Mouse (Mus musculus) hindlimb bud, embryonic 11.5 days (tissue): ENCODE measurements around the gene P3h2.

Experiments
- DNase-seq: peaks from one replicate; pipeline ENCODE4 v3.0.0-alpha.2; 2012; ENCODE audit warnings: low read depth, low spot score; ENCODE audit errors: extremely low spot score

The P3h2 gene

GRCm38 (mm10) chr16:25994605-25995004 lies 111.0 kb downstream of the P3h2 start:
- no peak for DNase-seq

DNA sequence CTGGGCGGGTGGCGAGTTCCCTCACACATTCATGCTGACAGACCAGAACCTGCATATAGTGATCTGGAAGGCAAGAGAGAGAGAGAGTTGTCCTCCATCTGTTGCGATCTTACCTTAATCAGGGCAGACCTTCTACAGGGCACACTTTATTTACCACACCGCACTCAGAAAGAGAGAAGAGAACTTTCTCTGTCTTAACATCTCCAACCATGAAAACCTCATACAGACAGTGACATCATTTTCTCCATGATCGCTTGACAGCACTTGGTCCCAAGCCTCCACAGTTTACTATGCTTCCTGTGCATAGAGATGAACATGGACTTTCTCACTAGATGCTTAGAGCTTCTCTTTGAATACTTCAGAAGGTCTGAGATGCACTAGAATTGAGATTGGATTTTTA lies 118.4 kb downstream of the P3h2 start:
- DNase-seq = no peak

GRCm38 (mm10) chr16:25983635-25984034 lies 121.9 kb downstream of the P3h2 start:
- DNase-seq = no peak

- DNase-seq = no peak
Measured at GRCm38 (mm10) chr16:25979037-25979436, 126.5 kb downstream of the P3h2 start.

- no peak for DNase-seq
Measured at GRCm38 (mm10) chr16:25977210-25977609, 128.4 kb downstream of the P3h2 start.

- DNase-seq = no peak
Measured at GRCm38 (mm10) chr16:25971285-25971684, 134.3 kb downstream of the P3h2 start.

GRCm38 (mm10) chr16:25970720-25971119 lies 134.9 kb downstream of the P3h2 start:
- no peak for DNase-seq

- no peak for DNase-seq
Measured at GRCm38 (mm10) chr16:25970193-25970592, 135.4 kb downstream of the P3h2 start.

GRCm38 (mm10) chr16:25967297-25967696 lies 138.3 kb downstream of the P3h2 start:
- peak; percentile 62 for DNase-seq

GRCm38 (mm10) chr16:25963856-25964255 lies 141.7 kb downstream of the P3h2 start:
- DNase-seq = peak; percentile 46

DNA sequence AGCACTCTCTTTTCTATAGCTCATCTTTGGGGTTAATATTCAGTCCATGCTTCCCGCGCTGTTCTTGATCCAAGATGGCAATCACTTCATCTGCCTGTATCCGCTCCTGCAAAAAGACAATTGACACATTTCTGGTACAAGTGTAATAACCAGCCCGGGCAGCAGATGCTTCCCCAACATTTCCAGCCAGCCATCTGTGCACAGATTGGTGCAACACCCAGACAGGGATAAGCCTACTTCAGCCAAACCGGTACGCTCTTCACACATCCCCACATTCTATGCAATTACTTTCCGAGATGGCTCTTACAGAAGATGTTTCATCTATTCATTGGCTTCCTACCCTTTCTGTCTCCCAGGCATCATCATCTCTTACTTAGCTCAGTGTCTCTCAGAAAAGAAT lies 145.2 kb downstream of the P3h2 start:
- no peak for DNase-seq

GRCm38 (mm10) chr16:25959929-25960328 lies 145.7 kb downstream of the P3h2 start:
- no peak for DNase-seq

GRCm38 (mm10) chr16:25958650-25959238 lies 146.8 kb downstream of the P3h2 start:
- no peak for DNase-seq

DNA sequence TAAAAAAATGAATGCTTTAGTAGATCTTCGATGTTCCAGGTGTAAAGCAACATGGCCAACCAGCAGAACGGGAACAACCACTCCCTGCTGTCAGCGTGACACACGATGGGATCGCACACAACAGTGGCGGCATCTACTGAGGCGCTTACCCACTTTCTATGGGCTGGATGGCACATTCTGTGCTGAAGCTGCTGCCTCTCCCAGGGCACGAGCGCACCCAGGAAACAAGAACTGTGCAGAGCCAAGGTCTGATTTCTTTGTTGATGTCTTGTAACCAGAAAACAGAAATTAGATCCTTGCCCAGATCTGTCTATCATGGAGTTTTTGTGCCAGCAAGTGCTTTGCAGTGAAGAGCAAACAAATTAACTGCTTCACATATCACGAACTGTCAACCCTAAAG lies 147.4 kb downstream of the P3h2 start:
- no peak for DNase-seq

- no peak for DNase-seq
Measured at GRCm38 (mm10) chr16:25956831-25957230, 148.8 kb downstream of the P3h2 start.

DNA sequence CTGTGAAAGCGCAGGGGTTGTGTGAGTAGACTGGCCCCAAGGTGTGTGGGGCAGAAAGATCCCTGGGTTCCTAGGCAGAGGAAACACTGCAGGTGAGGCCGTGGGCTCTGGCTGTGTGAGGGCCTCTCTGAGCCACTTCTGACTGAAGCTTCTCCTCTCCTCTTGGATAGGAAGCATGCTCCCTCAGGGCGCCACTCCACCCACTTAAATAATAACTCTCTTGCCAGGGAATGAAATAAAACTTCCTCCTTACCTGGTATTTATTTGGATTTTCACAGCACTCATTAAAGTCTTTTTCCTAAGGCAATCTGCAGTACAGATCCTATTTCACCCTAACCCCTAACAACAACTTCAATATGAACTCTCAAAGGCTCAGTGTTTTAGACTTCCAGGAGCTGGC lies 151.0 kb downstream of the P3h2 start:
- no peak for DNase-seq

DNA sequence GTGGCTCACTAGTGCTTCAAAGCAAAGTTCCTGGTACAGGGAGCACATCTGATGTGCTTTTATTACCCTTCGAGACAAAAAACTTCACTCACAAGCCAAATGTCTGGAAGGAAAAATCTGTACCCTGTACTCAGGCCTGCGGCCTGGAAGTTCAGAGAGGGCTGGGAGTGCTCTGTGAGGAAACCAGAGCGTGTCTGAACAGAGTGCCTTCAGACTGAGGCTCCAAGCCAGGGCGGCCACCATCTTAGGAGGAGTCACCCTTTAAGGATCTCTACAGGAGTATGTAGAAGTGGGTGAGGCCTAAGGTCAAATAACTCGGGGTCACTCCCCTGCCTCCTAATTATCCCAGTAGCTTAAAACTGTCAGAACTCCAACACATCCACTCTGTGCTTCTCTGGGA lies 152.2 kb downstream of the P3h2 start:
- DNase-seq = no peak

GRCm38 (mm10) chr16:25952005-25952404 lies 153.6 kb downstream of the P3h2 start:
- DNase-seq = no peak

DNA sequence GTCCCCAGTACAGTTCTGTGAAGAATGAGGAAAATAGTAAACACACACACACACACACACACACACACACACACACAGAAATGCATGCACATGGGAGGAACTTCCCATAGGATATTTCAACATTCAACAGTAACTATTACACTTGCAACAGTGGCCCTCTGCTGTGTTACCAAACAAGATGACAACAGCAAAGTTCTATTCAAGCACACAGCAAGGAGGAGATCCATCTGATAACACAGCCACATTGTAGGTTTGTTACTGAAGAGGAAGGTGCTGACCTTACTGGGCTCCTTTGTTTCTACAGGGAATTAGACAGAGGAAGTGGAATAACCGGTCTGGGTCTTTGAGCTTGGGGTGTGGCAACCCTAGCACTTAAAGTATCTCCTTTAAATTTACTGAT lies 157.5 kb downstream of the P3h2 start:
- no peak for DNase-seq

DNA sequence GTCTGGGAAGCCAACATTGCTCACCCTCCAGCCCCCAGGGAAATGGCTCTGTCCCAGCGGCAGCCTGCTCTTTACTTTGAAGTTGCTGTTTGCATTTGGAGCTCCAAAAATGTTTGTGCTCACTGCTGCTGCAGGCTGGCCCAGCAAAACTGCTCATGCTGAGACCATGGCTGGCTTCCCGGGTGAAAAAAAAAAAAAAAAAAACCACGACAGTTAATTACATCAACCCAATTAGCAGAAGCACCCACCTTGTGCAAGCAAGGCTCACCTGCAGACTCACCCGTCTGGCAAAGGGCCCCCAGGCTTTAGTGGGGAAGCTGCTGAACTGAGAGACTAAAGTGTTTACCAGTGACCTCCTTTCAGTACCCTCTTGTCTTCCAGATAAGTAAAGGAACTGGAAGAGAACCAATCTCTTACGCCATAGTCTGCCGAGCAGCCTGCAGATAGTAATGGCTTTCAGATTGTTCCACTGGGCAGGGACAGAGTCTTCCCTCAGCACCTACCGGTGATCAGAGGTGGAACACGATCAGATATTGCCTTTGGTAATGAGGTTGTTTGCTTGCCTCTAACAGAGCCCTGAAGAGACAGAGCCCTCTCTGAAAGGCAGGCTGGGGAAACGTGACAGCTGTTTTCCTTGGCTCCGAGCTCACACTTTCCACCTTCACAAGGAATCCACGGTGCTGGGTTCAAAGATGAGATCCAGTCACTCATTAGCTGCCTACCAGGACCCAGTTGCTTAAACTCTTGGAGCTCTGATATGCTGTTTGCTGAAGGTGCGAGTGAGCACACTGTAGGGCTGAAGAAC lies 160.2 kb downstream of the P3h2 start:
- no peak for DNase-seq

GRCm38 (mm10) chr16:25942261-25942660 lies 163.3 kb downstream of the P3h2 start:
- no peak for DNase-seq

GRCm38 (mm10) chr16:25934181-25934580 lies 171.4 kb downstream of the P3h2 start:
- no peak for DNase-seq

GRCm38 (mm10) chr16:25912185-25912584 lies 193.4 kb downstream of the P3h2 start:
- DNase-seq = no peak
